Mouse (Mus musculus) activated CD4-positive, CD25-positive, alpha-beta regulatory T cell, adult 4 months (primary cell): ENCODE results near the gene Ebf1. TPM values are rescaled to one million over a fixed set of nuclear protein-coding genes. Genes with fewer than 3 reads are reported as not detected.

Experiments
- ATAC-seq: one replicate; pipeline ENCODE4 v1.8.0; 2017
- polyA plus RNA-seq, 2 experiments: library from polyadenylated mRNA; unstranded; fragments of 100-300 nt; shearing (Covaris generic); gene quantifications; one replicate each; pipeline ENCODE4 v1.2.1; 2017

Ebf1 gene
- polyA plus RNA-seq, 2 experiments from 2014 or later: 0.48 to 4.5 TPM

GRCm38 (mm10) chr11:44962746-44963440, 345.8 kb downstream of the Ebf1 start:
- no peak for ATAC-seq

- ATAC-seq: no peak
Observed at GRCm38 (mm10) chr11:44969011-44969410, 351.9 kb downstream of the Ebf1 start.

- no peak for ATAC-seq
Observed at GRCm38 (mm10) chr11:44974271-44974670, 357.2 kb downstream of the Ebf1 start.

GRCm38 (mm10) chr11:44975151-44975550, 358.0 kb downstream of the Ebf1 start:
- ATAC-seq: no peak

- ATAC-seq: no peak
Observed at GRCm38 (mm10) chr11:44976254-44976802, 359.2 kb downstream of the Ebf1 start.

- ATAC-seq: no peak
Observed at GRCm38 (mm10) chr11:44977921-44978397, 360.8 kb downstream of the Ebf1 start.

GRCm38 (mm10) chr11:44979391-44979790, 362.3 kb downstream of the Ebf1 start:
- no peak for ATAC-seq

- no peak for ATAC-seq
Observed at GRCm38 (mm10) chr11:44982225-44982624, 365.1 kb downstream of the Ebf1 start.

GRCm38 (mm10) chr11:44983961-44984360, 366.8 kb downstream of the Ebf1 start:
- no peak for ATAC-seq

GRCm38 (mm10) chr11:44984381-44984780, 367.3 kb downstream of the Ebf1 start:
- ATAC-seq: no peak

- ATAC-seq: no peak
Observed at GRCm38 (mm10) chr11:44987796-44988195, 370.7 kb downstream of the Ebf1 start.

- no peak for ATAC-seq
Observed at GRCm38 (mm10) chr11:45002681-45003286, 385.7 kb downstream of the Ebf1 start.

- ATAC-seq: no peak
Observed at GRCm38 (mm10) chr11:45003716-45004437, 386.8 kb downstream of the Ebf1 start.

GRCm38 (mm10) chr11:45007311-45007710, 390.2 kb downstream of the Ebf1 start:
- ATAC-seq: no peak

- ATAC-seq: peak; percentile 19
Observed at GRCm38 (mm10) chr11:45008078-45008477, 391.0 kb downstream of the Ebf1 start.

- no peak for ATAC-seq
Observed at GRCm38 (mm10) chr11:45008760-45009159, 391.6 kb downstream of the Ebf1 start.

- ATAC-seq: no peak
Observed at GRCm38 (mm10) chr11:45012081-45012480, 395.0 kb downstream of the Ebf1 start.

- ATAC-seq: no peak
Observed at GRCm38 (mm10) chr11:45017493-45017892, 400.4 kb downstream of the Ebf1 start.

- no peak for ATAC-seq
Observed at GRCm38 (mm10) chr11:45026012-45026411, 408.9 kb downstream of the Ebf1 start.

- no peak for ATAC-seq
Observed at GRCm38 (mm10) chr11:45026674-45027073, 409.6 kb downstream of the Ebf1 start.

- no peak for ATAC-seq
Observed at GRCm38 (mm10) chr11:45027076-45027475, 410.0 kb downstream of the Ebf1 start.

- ATAC-seq: no peak
Observed at GRCm38 (mm10) chr11:45055744-45056610, 438.9 kb downstream of the Ebf1 start.
